ENCODE assay signal across 8 mouse cellular contexts in genomic region chr11:44470432-44471336, GRCm38 (mm10). TPM values are rescaled to one million over a fixed set of nuclear protein-coding genes. Genes with fewer than 3 reads are reported as not detected.
DNase-seq lines count a peak whose midpoint lies in the region; ATAC-seq and TF ChIP-seq lines count a peak whose summit lies in the region.

Ublcp1 (minus strand) TSS chr11:44470498.

- H3K4me1 ChIP-seq in bone marrow macrophage, adult 2 months (ENCODE audit: control insufficient read depth, insufficient read depth, low read length) = peaks cover 6% of the 10 kb centered on the region
- H3K4me1 ChIP-seq in embryonic fibroblast, embryonic 13.5 days (ENCODE audit: control insufficient read depth, insufficient read depth, low read length) = peaks cover 5% of the 10 kb centered on the region
- peaks cover 15% of the 10 kb centered on the region; the same call in 1 of the 2 replicates for H3K4me1 ChIP-seq in heart, embryonic 10.5 days
- peaks cover 22% of the 10 kb centered on the region for H3K4me1 ChIP-seq in kidney, embryonic 15.5 days

- DNase-seq in A20 (ENCODE audit: low read depth, low spot score) (peak; percentile 97), liver (peak; percentile 94)
- peak; percentile 95 for DNase-seq in heart, embryonic 10.5 days (ENCODE audit: low spot score)
- DNase-seq in spleen, postnatal 4 days (ENCODE audit: low spot score in 2 of 2) = peak; percentile 94 to 97

- H3K27ac ChIP-seq in bone marrow macrophage, adult 2 months (ENCODE audit: insufficient read depth, low read depth, low read length) = peak within 1 kb of the TSS; percentile 88
- peak within 1 kb of the TSS; percentile 83 for H3K27ac ChIP-seq in embryonic fibroblast, embryonic 13.5 days (ENCODE audit: insufficient read depth, low read length)
- peak within 1 kb of the TSS; percentile 95 for H3K27ac ChIP-seq in heart, embryonic 10.5 days
- H3K27ac ChIP-seq in kidney, embryonic 15.5 days = peak within 1 kb of the TSS; percentile 94

- peak; percentile 95 for ATAC-seq in kidney, embryonic 15.5 days (replicated peaks; ENCODE audit: low FRiP score)
- ATAC-seq in monocyte, adult 5-6 weeks (replicated peaks; ENCODE audit: insufficient number of reproducible peaks, low FRiP score, low TSS enrichment, poor library complexity, severe bottlenecking) = peak; percentile 95

- peak within 1 kb of the TSS; percentile 86 for H3K9ac ChIP-seq in kidney, embryonic 15.5 days

- peak within 1 kb of the TSS; percentile 88 for H3K4me2 ChIP-seq in kidney, embryonic 15.5 days

- TF ChIP-seq POLR2A in bone marrow macrophage, adult 2 months (IDR thresholded peaks at IDR 0.05; ENCODE audit: borderline replicate concordance, low read depth, low read length) = no peak
- peak; percentile 74 for TF ChIP-seq POLR2A in embryonic fibroblast, embryonic 13.5 days (IDR thresholded peaks at IDR 0.05; ENCODE audit: low read depth, low read length)

- H3K36me3 ChIP-seq in heart, embryonic 10.5 days = peaks cover 4% of the 10 kb centered on the region
- peaks cover 6% of the 10 kb centered on the region; the same call in 1 of the 2 replicates for H3K36me3 ChIP-seq in kidney, embryonic 15.5 days

- no peak for TF ChIP-seq CTCF in bone marrow macrophage, adult 2 months (IDR thresholded peaks at IDR 0.05; ENCODE audit: low read depth, low read length)
- no peak for TF ChIP-seq CTCF in embryonic fibroblast, embryonic 13.5 days (IDR thresholded peaks at IDR 0.05; ENCODE audit: borderline replicate concordance, insufficient read depth, low read length)

- peak within 1 kb of the TSS; percentile 99 for H3K4me3 ChIP-seq in bone marrow macrophage, adult 2 months (ENCODE audit: insufficient read depth, low read length)
- H3K4me3 ChIP-seq in embryonic fibroblast, embryonic 13.5 days (ENCODE audit: insufficient read depth, low read length) = peak within 1 kb of the TSS; percentile 80
- H3K4me3 ChIP-seq in heart, embryonic 10.5 days = peak within 1 kb of the TSS; percentile 95
- peak within 1 kb of the TSS; percentile 97 for H3K4me3 ChIP-seq in kidney, embryonic 15.5 days (replicated peaks)

- under 1% methylated on average over 54 of the region's 54 CpGs for WGBS in heart, embryonic 10.5 days
- under 1% methylated on average over 54 of the region's 54 CpGs for WGBS in kidney, embryonic 15.5 days

- H3K27me3 ChIP-seq in heart, embryonic 10.5 days (ENCODE audit: insufficient read depth, poor library complexity, severe bottlenecking) = no peaks in the 10 kb centered on the region
- H3K27me3 ChIP-seq in kidney, embryonic 15.5 days = no peaks in the 10 kb centered on the region

- no peaks in the 10 kb centered on the region for H3K9me3 ChIP-seq in heart, embryonic 10.5 days
- H3K9me3 ChIP-seq in kidney, embryonic 15.5 days (replicated peaks) = no peaks in the 10 kb centered on the region

RNA-seq across cellular contexts. Expression of gene Ublcp1, which starts in this region (rescaled TPM):
- 9.7 and 16.5 TPM in 2 replicates for polyA plus RNA-seq in bone marrow macrophage, adult 2 months (2012; ENCODE audit: insufficient read depth, insufficient read length, missing spikeins)
- 53.5 and 75.4 TPM in 2 replicates for polyA plus RNA-seq in embryonic fibroblast, embryonic 13.5 days (2011; ENCODE audit: insufficient read length, low read depth, missing spikeins)
- 56.8 and 67.8 TPM in 2 replicates for polyA plus RNA-seq in heart, embryonic 10.5 days (2016; fragmentation: Nextera tagmentation; extraction: Ambion mirVana)
- polyA plus RNA-seq in kidney, embryonic 15.5 days (2015; fragmentation: Nextera tagmentation; extraction: Ambion mirVana) = 58.3 and 60.5 TPM in 2 replicates
- total RNA-seq in monocyte, adult 5-6 weeks (2017) = 50.1 to 70.9 TPM (median 70.8 TPM) in 3 replicates

Comparison
In these comparisons a context has a peak if more than half of its experiments do, and no peak if none do; other contexts are left out.
1. Peak in every context shown above with its lines: DNase-seq, ATAC-seq, H3K4me3 ChIP-seq and H3K27ac ChIP-seq.